Mouse (Mus musculus) stomach, postnatal 0 days (tissue): Measurements from ENCODE around the gene Ttll6.

Experiments used
- CTCF ChIP-seq: IDR thresholded peaks from 2 replicates; pipeline ENCODE4 v1.5.1; 2016; ENCODE audit warnings: antibody characterized with exemption, low read depth, mild to moderate bottlenecking, moderate library complexity
- EP300 ChIP-seq: optimal IDR thresholded peaks from 2 replicates; pipeline ENCODE3; 2016; ENCODE audit warnings: antibody characterized with exemption

DNA sequence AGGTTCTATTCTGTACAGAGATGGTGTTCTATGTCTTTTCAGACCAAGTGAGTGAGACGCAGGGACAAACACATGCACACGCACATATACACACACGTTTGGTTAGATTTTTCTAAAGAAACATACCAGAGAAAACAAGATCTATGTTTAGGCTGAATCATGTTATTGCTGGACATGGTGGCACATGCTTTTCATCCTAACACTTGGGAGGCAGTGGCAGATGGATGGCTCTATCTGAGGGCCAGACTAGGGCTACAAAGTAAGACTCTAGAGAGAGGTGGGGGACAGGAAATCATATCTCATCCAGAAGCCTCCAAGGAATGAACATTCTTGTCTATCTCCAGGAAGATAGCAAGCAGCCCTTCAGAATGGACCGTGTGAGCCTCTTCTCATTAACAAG lies 47.5 kb downstream of the Ttll6 start:
- TF ChIP-seq CTCF (no peak), EP300 (no peak)
